Mouse (Mus musculus): ENCODE data around the gene Pde4d.

DNA sequence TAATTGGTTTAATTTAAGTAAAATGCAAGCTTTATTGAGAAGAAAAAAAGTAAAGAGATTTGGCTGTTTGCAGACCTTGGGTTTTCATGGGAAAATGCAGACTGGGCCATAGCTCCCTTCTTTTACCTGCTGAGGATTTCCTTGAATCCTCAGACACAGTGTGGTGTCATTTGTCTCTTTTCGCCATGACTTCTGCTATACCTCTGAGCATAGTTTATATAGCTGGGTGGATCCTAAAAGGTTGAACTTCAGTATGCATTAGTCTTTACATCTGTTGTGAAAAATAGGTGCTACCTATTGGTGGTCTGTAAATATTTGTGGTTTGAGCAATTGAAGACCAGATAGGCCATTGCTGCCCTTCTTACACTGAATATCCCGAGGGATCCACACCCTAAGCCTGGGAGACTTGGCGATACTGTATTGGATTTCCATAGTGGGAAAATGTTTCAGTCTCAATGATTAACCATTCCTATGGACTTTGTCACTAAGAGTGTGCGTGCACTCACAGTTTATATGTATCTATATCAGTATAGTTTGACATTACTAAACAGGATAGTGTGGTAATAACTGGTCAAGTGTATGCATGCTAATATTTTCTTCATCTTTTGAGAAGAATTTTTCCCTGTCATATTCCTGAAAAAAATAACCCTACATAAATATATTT is 819.0 kb downstream of the Pde4d start:
- TF ChIP-seq POLR2A (IDR thresholded peaks at IDR 0.05; ENCODE audit: control insufficient read depth in 1 of 2, insufficient read depth in 1 of 2, low read depth in 1 of 2, low read length in 2 of 2, poor library complexity in 1 of 2) (no peak), MAX (IDR thresholded peaks at IDR 0.05; ENCODE audit: low read length) (no peak), BHLHE40 (IDR thresholded peaks at IDR 0.05; ENCODE audit: borderline replicate concordance, low read depth, low read length) (no peak), HCFC1 (IDR thresholded peaks at IDR 0.05; ENCODE audit: low read depth, low read length) (no peak), MYC (IDR thresholded peaks at IDR 0.05; ENCODE audit: low read depth, low read length) (no peak)

Data from MEL (cell line).